Mouse (Mus musculus) urinary bladder, postnatal 25 days (tissue): ENCODE data around the gene Hist1h2ak.
A peak's percentile ranks its signal among the peaks of the same experiment; 100 is the strongest.
"Not testable (repeated sequence)": the region's sequence is repeated elsewhere in the genome, so short reads cannot be mapped to it uniquely, and the experiment has no call there.

ENCODE experiments used
- DNase-seq: peaks from one replicate; pipeline ENCODE4 v3.0.0; 2022; ENCODE audit warnings: low spot score

Hist1h2ak gene

DNA sequence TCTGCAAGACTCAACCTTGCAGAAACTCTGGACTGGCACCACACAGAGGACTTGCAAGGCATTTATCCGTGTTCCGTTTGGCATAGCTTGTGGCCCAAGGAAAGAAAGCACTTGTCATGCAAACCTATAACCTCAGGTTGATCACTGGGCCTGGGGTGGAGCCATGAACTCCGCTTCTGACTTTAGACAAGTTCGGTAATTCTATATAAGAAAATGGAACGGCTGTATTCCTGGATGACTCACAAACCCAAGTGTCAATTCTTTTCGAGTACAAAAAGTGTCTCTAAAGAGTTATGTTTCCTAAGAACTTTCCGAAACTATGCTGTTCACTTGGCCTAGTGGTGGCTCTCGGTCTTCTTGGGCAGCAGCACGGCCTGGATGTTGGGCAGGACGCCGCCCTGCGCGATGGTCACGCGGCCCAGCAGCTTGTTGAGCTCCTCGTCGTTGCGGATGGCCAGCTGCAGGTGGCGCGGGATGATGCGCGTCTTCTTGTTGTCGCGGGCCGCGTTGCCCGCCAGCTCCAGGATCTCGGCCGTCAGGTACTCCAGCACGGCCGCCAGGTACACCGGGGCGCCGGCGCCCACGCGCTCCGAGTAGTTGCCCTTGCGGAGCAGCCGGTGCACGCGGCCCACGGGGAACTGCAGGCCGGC is 32.4 kb downstream of the Hist1h2ak start:
- not testable (repeated sequence) for DNase-seq

DNA sequence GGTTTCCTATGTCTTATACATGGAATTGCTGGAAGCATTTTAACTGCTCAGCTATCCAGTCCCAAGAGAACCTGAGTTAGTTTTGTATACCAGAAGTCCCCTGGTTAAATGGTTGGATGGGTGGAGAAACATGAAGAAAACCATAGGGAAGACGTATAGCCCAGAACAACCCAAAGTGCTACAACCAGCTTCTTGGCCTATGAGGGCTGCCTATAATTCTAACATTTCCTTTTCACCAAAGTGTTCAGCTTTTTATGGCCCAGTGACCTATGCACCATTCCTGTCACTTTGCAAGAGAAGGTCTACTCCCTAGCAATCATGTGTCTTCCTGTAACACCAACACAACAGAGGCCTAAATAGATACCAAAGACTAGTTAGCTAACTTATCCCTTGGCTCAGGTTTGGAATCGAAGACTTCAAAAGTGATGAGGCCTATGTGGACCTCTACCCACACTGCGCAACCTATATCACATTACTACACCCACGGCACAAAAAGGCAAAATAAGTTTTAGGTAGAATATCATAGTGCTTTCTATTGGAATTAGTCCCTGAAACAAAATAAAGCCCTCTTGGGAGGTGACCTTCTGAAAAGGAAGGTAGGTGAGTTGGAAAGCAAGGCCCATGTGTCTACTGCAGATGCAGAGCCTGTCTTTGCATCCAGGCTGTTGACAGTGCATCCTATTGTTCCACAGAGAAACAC is 35.1 kb downstream of the Hist1h2ak start:
- no peak for DNase-seq

DNA sequence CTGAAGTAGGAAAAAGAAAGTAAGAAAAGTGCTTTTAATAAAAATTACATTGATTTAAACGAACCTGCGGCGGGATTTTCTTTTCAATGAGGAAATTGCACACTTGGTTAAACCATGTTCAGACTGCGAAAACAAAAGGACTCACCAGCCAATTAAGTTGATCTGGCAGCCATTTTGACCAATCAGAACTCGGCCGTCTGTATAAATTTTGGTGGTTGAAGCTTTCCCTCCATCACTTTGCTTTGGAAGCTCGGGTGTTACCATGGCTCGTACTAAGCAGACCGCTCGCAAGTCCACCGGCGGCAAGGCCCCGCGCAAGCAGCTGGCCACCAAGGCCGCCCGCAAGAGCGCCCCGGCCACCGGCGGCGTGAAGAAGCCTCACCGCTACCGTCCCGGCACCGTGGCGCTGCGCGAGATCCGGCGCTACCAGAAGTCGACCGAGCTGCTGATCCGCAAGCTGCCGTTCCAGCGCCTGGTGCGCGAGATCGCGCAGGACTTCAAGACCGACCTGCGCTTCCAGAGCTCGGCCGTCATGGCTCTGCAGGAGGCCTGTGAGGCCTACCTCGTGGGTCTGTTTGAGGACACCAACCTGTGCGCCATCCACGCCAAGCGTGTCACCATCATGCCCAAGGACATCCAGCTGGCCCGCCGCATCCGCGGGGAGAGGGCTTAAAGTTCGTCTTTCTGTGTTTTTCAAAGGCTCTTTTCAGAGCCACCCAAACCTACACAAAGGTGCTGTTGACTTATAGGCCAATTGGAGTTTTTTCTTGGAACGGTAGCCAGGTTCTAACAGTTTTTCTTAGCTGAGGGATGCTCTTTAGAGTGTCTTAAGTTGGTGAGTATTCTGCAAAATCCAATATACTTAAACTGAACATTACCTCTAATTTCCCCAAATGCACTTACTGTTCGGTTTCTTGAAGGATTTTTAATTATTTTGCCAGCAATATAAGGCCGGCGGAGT is 36.0 kb downstream of the Hist1h2ak start, which contains the start of gene Hist1h3h:
TSS of gene Hist1h3h (plus strand) at position 263 of the 961 bp plus-strand sequence.
- DNase-seq = peak; percentile 54

DNA sequence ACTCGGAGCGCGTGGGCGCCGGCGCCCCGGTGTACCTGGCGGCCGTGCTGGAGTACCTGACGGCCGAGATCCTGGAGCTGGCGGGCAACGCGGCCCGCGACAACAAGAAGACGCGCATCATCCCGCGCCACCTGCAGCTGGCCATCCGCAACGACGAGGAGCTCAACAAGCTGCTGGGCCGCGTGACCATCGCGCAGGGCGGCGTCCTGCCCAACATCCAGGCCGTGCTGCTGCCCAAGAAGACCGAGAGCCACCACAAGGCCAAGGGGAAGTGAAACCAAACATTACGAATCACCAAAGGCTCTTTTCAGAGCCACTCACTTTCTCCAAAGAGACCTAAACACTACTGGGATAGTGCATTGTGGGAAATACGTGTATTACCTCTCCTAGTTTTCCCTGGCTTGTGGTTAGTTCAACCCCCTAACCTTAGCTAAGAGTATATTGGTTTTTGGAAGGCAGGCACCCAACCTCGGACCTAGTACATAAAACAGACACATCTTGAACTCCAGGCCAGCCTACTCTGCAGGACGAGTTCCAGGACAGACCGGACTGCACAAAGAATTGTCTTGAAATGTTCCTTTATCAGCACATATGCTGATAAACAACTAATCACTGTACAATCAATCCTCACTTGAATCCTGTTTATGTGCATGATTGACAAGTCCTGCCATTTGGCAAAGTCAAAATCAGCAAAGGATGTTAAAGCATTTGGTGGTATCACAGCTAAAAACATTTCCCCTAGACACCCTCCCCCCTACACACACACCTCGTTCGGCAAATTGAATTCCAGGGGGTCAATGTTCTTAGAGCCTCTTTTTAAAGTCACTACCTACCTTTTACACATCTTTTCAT is 36.9 kb downstream of the Hist1h2ak start:
- DNase-seq = not testable (repeated sequence)

GRCm38 (mm10) chr13:21715864-21716539 is 37.6 kb downstream of the Hist1h2ak start, which contains the start of the genes Hist1h2bl and Hist1h2ai:
Hist1h2bl (minus strand) TSS chr13:21716143.
Hist1h2ai (plus strand) TSS chr13:21716422.
- peak; percentile 46 for DNase-seq

- DNase-seq = no peak
Measured at GRCm38 (mm10) chr13:21715131-21715863, 38.3 kb downstream of the Hist1h2ak start.

DNA sequence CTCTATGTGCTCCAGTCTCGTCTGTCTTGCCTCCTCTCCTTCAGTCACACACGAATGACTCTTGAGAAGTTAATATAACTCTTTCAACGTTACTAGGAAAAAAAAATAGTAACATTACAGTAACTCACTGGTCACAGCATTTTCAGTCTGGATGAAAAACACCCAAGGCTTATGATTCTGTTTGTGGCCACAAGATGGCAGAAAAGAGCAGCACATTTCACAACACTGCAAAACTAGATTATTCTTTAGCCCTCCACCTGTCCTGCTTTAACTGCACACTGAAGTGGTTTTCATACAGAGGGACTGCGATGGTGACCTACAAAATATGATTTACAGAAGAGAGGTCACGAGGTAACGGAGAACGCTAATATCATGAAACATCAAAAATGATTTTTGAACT is 38.9 kb downstream of the Hist1h2ak start:
- DNase-seq = peak; percentile 46

DNA sequence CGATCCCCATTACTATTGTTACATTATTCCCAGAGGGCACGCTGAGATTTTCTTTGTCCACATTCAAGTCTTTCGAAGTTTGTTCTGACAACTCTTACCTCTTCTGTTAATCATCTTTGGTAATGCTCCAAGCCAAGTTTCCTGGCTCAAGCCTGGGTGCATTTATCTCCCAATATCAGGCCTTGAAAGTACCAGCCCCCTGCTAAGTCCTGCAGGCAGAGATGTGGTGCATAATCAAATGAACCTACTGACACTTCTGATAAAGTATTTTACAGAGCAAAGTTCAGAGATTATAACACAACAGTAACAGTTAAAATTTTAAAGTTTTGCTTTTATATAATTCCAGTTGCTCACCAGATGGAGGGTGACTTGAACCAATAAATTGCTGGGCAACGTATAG is 41.9 kb downstream of the Hist1h2ak start:
- DNase-seq = no peak

DNA sequence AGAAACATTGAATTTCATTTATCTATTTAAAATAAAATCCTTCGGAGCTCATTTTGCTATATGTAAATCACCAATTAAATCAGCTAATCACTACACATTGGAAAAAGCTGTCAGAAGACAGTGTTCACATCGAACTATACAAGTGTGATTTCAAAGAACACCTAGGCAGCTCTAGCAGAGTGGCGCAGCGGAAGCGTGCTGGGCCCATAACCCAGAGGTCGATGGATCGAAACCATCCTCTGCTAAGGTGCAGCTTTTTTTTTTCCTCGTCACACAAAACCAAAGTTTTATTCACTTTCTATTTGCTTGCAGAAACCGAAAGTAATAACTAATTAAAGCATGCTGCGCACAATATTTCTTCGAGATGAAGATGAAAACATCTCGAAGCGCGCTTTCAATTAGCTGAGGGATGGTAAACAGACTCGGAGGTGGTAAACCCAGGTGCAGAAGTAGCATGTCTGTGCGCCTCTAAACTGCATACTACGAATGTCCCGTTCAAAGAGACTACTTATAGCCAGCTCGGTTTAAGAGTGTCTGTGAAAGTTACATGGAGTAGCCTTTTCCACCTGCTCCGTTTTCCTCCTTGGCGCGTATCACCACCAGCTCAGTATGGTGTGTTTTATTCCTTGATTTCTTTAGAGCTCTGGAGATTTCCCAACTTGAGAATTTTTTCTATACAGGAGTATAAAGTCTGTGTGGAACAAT is 42.7 kb downstream of the Hist1h2ak start:
- peak; percentile 75 for DNase-seq

DNA sequence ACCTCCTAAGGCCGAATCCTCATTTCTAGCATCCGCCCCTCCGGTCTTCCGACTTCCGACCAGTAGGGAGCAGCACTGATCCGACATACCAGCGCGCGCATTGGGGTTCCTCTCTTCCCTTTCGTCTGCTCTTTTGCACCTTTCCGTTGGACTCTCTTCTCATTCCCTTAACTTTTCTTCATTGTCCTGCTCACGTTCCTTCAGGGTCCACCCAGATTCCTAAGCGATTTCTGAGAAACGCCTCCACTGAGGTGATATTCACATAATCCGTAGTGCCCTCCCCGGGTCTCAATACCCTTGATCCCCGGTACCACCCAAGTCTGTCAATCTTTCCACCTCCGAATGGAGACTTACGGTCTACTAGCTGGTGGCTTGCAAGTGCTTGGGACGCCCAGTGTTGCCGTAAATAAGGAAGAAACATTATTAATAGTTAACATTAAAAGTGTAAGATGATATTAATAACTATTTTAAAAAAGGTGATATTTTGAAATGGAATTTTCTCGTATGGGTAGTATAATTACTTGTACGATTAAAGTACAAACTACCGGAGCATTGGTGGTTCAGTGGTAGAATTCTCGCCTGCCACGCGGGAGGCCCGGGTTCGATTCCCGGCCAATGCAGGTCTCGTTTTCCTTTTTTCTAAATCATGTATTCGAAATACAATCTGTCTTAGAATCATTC is 43.5 kb downstream of the Hist1h2ak start:
- peak; percentile 85 for DNase-seq

DNA sequence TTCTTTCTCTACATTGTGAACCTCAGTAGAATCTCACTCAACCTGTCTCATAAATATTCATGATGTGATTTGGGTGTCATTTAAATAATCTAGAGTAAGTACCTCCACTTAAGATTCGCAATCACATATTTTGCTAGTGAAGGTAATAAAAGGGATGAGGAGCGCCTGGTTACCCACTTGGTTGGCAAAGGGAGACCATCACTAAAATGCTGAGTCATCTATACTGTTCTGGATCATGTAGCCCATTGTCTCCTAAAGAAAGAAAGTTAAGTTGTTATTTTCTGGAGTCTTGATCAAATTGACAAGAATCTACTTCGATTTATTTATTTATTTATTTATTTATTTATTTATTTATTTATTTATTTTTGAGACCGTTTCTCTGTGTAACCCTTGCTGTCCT is 47.0 kb downstream of the Hist1h2ak start:
- no peak for DNase-seq
